Comparison of ENCODE assay signal across 11 mouse cellular contexts in the genomic region with DNA sequence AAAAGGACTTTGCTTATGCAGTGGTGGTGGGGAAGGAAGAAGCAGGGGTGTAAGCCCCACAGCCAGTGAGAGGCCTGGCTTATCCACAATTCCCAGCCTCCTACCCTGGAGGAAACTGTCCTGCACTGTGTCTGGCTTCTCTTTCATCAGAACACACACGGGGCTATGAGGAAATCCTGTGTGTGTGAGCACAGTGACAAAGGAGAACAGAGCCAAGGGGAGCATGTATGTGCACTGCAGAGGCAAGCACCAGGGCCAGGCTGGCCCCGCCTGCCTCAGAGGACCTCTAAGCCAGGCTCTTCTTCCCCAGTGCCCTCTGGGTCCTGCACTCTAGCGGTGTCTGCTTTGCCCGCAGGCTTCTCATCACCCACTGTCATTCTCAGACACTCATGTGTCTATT. TPM values are rescaled to one million over a fixed set of nuclear protein-coding genes. Genes with fewer than 3 reads are reported as not detected.
DNase-seq lines count a peak whose midpoint lies in the region; ATAC-seq and TF ChIP-seq lines count a peak whose summit lies in the region.
"Had no signal": no experiment of that assay in that cellular context is flagged by ENCODE, and none has a peak within 500 bp of the region (broad histone marks: within the 10 kb centered on the region; RNA-seq: fewer than 3 reads in every experiment).

No protein-coding gene starts in this region.

- DNase-seq in heart, adult 11 months, result peak; percentile 91
- DNase-seq in heart, postnatal 10 days, result no peak
- no peak for DNase-seq in kidney, postnatal 0 days (ENCODE audit: low spot score)
- DNase-seq in kidney, adult 8-10 months, result no peak
- DNase-seq in MN1 (ENCODE audit: low spot score), result no peak
- DNase-seq in frontal cortex, adult 2 months (ENCODE audit: extremely low spot score in 1 of 2, low spot score in 1 of 2), result no peak

- 0 out of 2 replicates have a peak, but pooled peaks have one; percentile 18 for ATAC-seq in kidney, postnatal 0 days (replicated peaks; ENCODE audit: low FRiP score, low read depth)
- peak; percentile 28; the same call in 1 of the 2 replicates for ATAC-seq in liver, embryonic 15.5 days (ENCODE audit: insufficient read depth)
- ATAC-seq: forebrain, embryonic 15.5 days had no signal

- H3K27me3 ChIP-seq in kidney, postnatal 0 days (ENCODE audit: insufficient read depth, low read length), result no peaks in the 10 kb centered on the region
- H3K27me3 ChIP-seq in liver, embryonic 15.5 days, result no peaks in the 10 kb centered on the region
- H3K27me3 ChIP-seq: forebrain, embryonic 15.5 days; hindbrain, embryonic 15.5 days; limb, embryonic 15.5 days had no signal

- intact Hi-C loops in heart, postnatal 10 days (cut with DNase I), result no loop called here

- no peaks in the 10 kb centered on the region for H3K36me3 ChIP-seq in kidney, postnatal 0 days (ENCODE audit: insufficient read depth, low read length)
- H3K36me3 ChIP-seq in liver, embryonic 15.5 days (replicated peaks), result 0 out of 2 replicates have a peak, but pooled peaks cover 5% of the 10 kb centered on the region

- no peak for TF ChIP-seq CTCF in kidney, postnatal 0 days (IDR thresholded peaks at IDR 0.05; ENCODE audit: low read depth)
- TF ChIP-seq CTCF in bone marrow, adult 2 months (IDR thresholded peaks at IDR 0.05; ENCODE audit: control insufficient read depth, insufficient read depth, low read length), result no peak

- H3K4me2 ChIP-seq in kidney, postnatal 0 days (ENCODE audit: low read length), result no peak overlapping the region
- H3K4me2 ChIP-seq in liver, embryonic 15.5 days, result no peak overlapping the region
- H3K4me2 ChIP-seq: forebrain, embryonic 15.5 days; hindbrain, embryonic 15.5 days; limb, embryonic 15.5 days had no signal

- no peaks in the 10 kb centered on the region for H3K9me3 ChIP-seq in kidney, postnatal 0 days (replicated peaks; ENCODE audit: low read length)
- H3K9me3 ChIP-seq in liver, embryonic 15.5 days (replicated peaks), result no peaks in the 10 kb centered on the region
- H3K9me3 ChIP-seq: forebrain, embryonic 15.5 days; hindbrain, embryonic 15.5 days; limb, embryonic 15.5 days had no signal

- no peak overlapping the region for H3K4me3 ChIP-seq in kidney, postnatal 0 days (replicated peaks; ENCODE audit: low read depth, low read length)
- H3K4me3 ChIP-seq in bone marrow, adult 2 months (replicated peaks; ENCODE audit: control insufficient read depth, low read depth, low read length), result no peak overlapping the region
- no peak overlapping the region for H3K4me3 ChIP-seq in liver, embryonic 15.5 days (replicated peaks)
- H3K4me3 ChIP-seq: forebrain, embryonic 15.5 days; hindbrain, embryonic 15.5 days; limb, embryonic 15.5 days had no signal

- no peak overlapping the region for H3K27ac ChIP-seq in kidney, postnatal 0 days
- peak overlapping the region; percentile 47; the same call in 1 of the 2 replicates for H3K27ac ChIP-seq in bone marrow, adult 2 months (ENCODE audit: control insufficient read depth, insufficient read depth, low read depth, low read length, poor library complexity)
- no peak overlapping the region for H3K27ac ChIP-seq in liver, embryonic 15.5 days (replicated peaks)
- H3K27ac ChIP-seq: forebrain, embryonic 15.5 days; hindbrain, embryonic 15.5 days; limb, embryonic 15.5 days had no signal

- WGBS in kidney, postnatal 0 days, result 74% methylated on average over 4 of the region's 4 CpGs
- 10% methylated on average over 4 of the region's 4 CpGs for WGBS in bone marrow, adult 2 months
- WGBS in liver, embryonic 15.5 days (ENCODE audit: insufficient replicate concordance), result 35% methylated on average over 4 of the region's 4 CpGs

- no peak for TF ChIP-seq POLR2A in bone marrow, adult 2 months (IDR thresholded peaks at IDR 0.05; ENCODE audit: borderline replicate concordance, control insufficient read depth, low read depth, low read length)

- H3K9ac ChIP-seq in kidney, postnatal 0 days (ENCODE audit: low read depth, low read length), result no peak overlapping the region
- no peak overlapping the region for H3K9ac ChIP-seq in liver, embryonic 15.5 days
- H3K9ac ChIP-seq: forebrain, embryonic 15.5 days; hindbrain, embryonic 15.5 days; limb, embryonic 15.5 days had no signal

- no peaks in the 10 kb centered on the region for H3K4me1 ChIP-seq in kidney, postnatal 0 days (replicated peaks; ENCODE audit: insufficient read depth, low read length)
- H3K4me1 ChIP-seq in bone marrow, adult 2 months (ENCODE audit: control insufficient read depth, insufficient read depth, low read length), result peaks cover 9% of the 10 kb centered on the region
- no peaks in the 10 kb centered on the region for H3K4me1 ChIP-seq in liver, embryonic 15.5 days (replicated peaks)
- H3K4me1 ChIP-seq: forebrain, embryonic 15.5 days; hindbrain, embryonic 15.5 days; limb, embryonic 15.5 days had no signal

RNA-seq across cellular contexts. Expression of a gene that starts 34.8 kb away (rescaled TPM):
- 10 to 100 TPM; 48.8 to 50.2 TPM for total RNA-seq in heart, postnatal 10 days (2021)
- polyA plus RNA-seq in kidney, postnatal 0 days (2015; fragmentation: Nextera tagmentation; extraction: Ambion mirVana), result 63.7 and 63.8 TPM in 2 replicates
- polyA plus RNA-seq in bone marrow, adult 2 months (2011; ENCODE audit: insufficient read depth, insufficient read length, low replicate concordance, missing spikeins), result 10.1 and 17.1 TPM in 2 replicates
- polyA plus RNA-seq in liver, embryonic 15.5 days (2015; fragmentation: Nextera tagmentation; extraction: Ambion mirVana), result 21.8 and 22.9 TPM in 2 replicates
- polyA plus RNA-seq in frontal cortex, adult 2 months (2012; rRNA removed), result 24.1 and 25.2 TPM in 2 replicates

RNA-seq across cellular contexts. Expression of a gene that starts 34.9 kb away (rescaled TPM):
- total RNA-seq in heart, postnatal 10 days (2021), result 10 to 100 TPM; 21.9 to 29.2 TPM
- 48.4 and 49.2 TPM in 2 replicates for polyA plus RNA-seq in kidney, postnatal 0 days (2015; fragmentation: Nextera tagmentation; extraction: Ambion mirVana)
- polyA plus RNA-seq in bone marrow, adult 2 months (2011; ENCODE audit: insufficient read depth, insufficient read length, low replicate concordance, missing spikeins), result 13.1 and 22.5 TPM in 2 replicates
- 14.0 TPM in 2 replicates for polyA plus RNA-seq in liver, embryonic 15.5 days (2015; fragmentation: Nextera tagmentation; extraction: Ambion mirVana)
- polyA plus RNA-seq in frontal cortex, adult 2 months (2012; rRNA removed), result 26.7 and 34.3 TPM in 2 replicates
